Mouse (Mus musculus) CH12.LX (cell line): ENCODE data around the gene Clip3. TPM values are rescaled to one million over a fixed set of nuclear protein-coding genes. Genes with fewer than 3 reads are reported as not detected.

Experiments used
- DNase-seq: peaks from one replicate; pipeline ENCODE4 v3.0.0-alpha.2; 2013; ENCODE audit errors: extremely low read depth
- H3K27ac ChIP-seq: 2 replicates; pipeline ENCODE4 v1.5.1; 2012; ENCODE audit warnings: low read depth, mild to moderate bottlenecking, control low read depth, moderate library complexity; ENCODE audit not compliant: insufficient read depth
- H3K27me3 ChIP-seq: replicated peaks from 2 replicates; pipeline ENCODE3; 2012; ENCODE audit warnings: inconsistent platforms
- H3K36me3 ChIP-seq, 2 experiments: replicated peaks in 1 of 2; 2 replicates each; pipeline versions ENCODE3 to v1.6.1; 2012; ENCODE audit warnings: inconsistent platforms in 1 of 2, low read length in 1 of 2, mild to moderate bottlenecking in 1 of 2, mixed read lengths in 1 of 2, moderate library complexity in 1 of 2; ENCODE audit not compliant: control insufficient read depth in 1 of 2, insufficient read depth in 1 of 2
- H3K4me1 ChIP-seq, 2 experiments: 2 replicates each; pipeline ENCODE4 v1.6.1; 2012; ENCODE audit warnings: inconsistent platforms in 1 of 2, moderate library complexity in 1 of 2; ENCODE audit not compliant: insufficient read depth in 2 of 2, control insufficient read depth in 1 of 2
- H3K4me2 ChIP-seq: 2 replicates; pipeline ENCODE4 v1.6.1; 2012; ENCODE audit warnings: low read depth, mild to moderate bottlenecking, control low read depth; ENCODE audit not compliant: poor library complexity, insufficient read depth, severe bottlenecking
- H3K4me3 ChIP-seq, 3 experiments: fragments of 150-350 bp in 1 of 3; sonication (generic) in 1 of 3; replicated peaks in 1 of 3; 2 replicates each; pipeline versions ENCODE3 to v1.5.1; 2011 to 2012; ENCODE audit warnings: low read depth in 2 of 3, low read length in 2 of 3, mild to moderate bottlenecking in 2 of 3, moderate library complexity in 2 of 3, control low read depth in 1 of 3, improper control_type of control experiment in 1 of 3, inconsistent platforms in 1 of 3, mixed read lengths in 1 of 3; ENCODE audit not compliant: poor library complexity in 1 of 3
- H3K79me2 ChIP-seq: replicated peaks from 2 replicates; pipeline ENCODE4 v1.6.1; 2012; ENCODE audit warnings: mild to moderate bottlenecking, moderate library complexity; ENCODE audit not compliant: control insufficient read depth, poor library complexity, insufficient read depth, severe bottlenecking; ENCODE audit errors: extremely low read depth
- H3K9ac ChIP-seq: 2 replicates; pipeline ENCODE4 v1.6.1; 2012; ENCODE audit warnings: low read depth, mild to moderate bottlenecking, control low read depth, moderate library complexity; ENCODE audit not compliant: insufficient read depth
- H3K9me3 ChIP-seq: replicated peaks from 2 replicates; pipeline ENCODE3; 2012; ENCODE audit warnings: low read length, inconsistent platforms, mixed read lengths
- BHLHE40 ChIP-seq: IDR thresholded peaks from 2 replicates; pipeline ENCODE4 v1.6.1; 2011; ENCODE audit warnings: mild to moderate bottlenecking, low read depth, low read length, improper control_type of control experiment
- CHD1 ChIP-seq: IDR thresholded peaks from 2 replicates; pipeline ENCODE4 v1.6.1; 2012; ENCODE audit warnings: low read depth, low read length, improper control_type of control experiment, inconsistent platforms
- CHD2 ChIP-seq: IDR thresholded peaks from 2 replicates; pipeline ENCODE4 v1.6.1; 2011; ENCODE audit warnings: low read length, improper control_type of control experiment
- CTCF ChIP-seq, 2 experiments: IDR thresholded peaks in 1 of 2; conservative IDR thresholded peaks in 1 of 2; 2 replicates each; pipeline ENCODE4 v1.5.1; 2011 to 2012; ENCODE audit warnings: low read depth in 2 of 2, low read length in 2 of 2, improper control_type of control experiment in 1 of 2, inconsistent platforms in 1 of 2, mild to moderate bottlenecking in 1 of 2, moderate library complexity in 1 of 2
- E2F4 ChIP-seq: IDR thresholded peaks from 2 replicates; pipeline ENCODE4 v1.6.1; 2011; ENCODE audit warnings: low read depth, low read length, improper control_type of control experiment; ENCODE audit not compliant: insufficient replicate concordance
- ELF1 ChIP-seq: IDR thresholded peaks from 2 replicates; pipeline ENCODE4 v1.6.1; 2014; ENCODE audit warnings: low read depth, mild to moderate bottlenecking, inconsistent platforms, low read length, improper control_type of control experiment
- EP300 ChIP-seq: IDR thresholded peaks from 2 replicates; pipeline ENCODE4 v1.6.1; 2011; ENCODE audit warnings: low read length, improper control_type of control experiment
- HCFC1 ChIP-seq: IDR thresholded peaks from 2 replicates; pipeline ENCODE4 v1.6.1; 2012; ENCODE audit warnings: low read depth, mild to moderate bottlenecking, inconsistent platforms, low read length, improper control_type of control experiment
- JUN ChIP-seq: IDR thresholded peaks from 2 replicates; pipeline ENCODE4 v1.6.1; 2011; ENCODE audit warnings: low read depth, mild to moderate bottlenecking, low read length, improper control_type of control experiment, moderate library complexity; ENCODE audit not compliant: insufficient read depth
- JUND ChIP-seq: conservative IDR thresholded peaks from 2 replicates; pipeline ENCODE4 v1.6.1; 2011; ENCODE audit warnings: low read depth, low read length, improper control_type of control experiment
- KAT2A ChIP-seq: IDR thresholded peaks from 2 replicates; pipeline ENCODE4 v1.6.1; 2012; ENCODE audit warnings: low read length, improper control_type of control experiment, inconsistent platforms; ENCODE audit not compliant: insufficient replicate concordance
- MAZ ChIP-seq: IDR thresholded peaks from 2 replicates; pipeline ENCODE4 v1.6.1; 2012; ENCODE audit warnings: low read depth, mild to moderate bottlenecking, inconsistent platforms, low read length, improper control_type of control experiment, moderate library complexity
- MEF2A ChIP-seq: IDR thresholded peaks from 2 replicates; pipeline ENCODE4 v1.6.1; 2014; ENCODE audit warnings: low read depth, mild to moderate bottlenecking, inconsistent platforms, low read length, improper control_type of control experiment, borderline replicate concordance
- MXI1 ChIP-seq: IDR thresholded peaks from 2 replicates; pipeline ENCODE4 v1.6.1; 2011; ENCODE audit warnings: mild to moderate bottlenecking, low read depth, low read length, improper control_type of control experiment
- MYC ChIP-seq: IDR thresholded peaks from 2 replicates; pipeline ENCODE4 v1.6.1; 2011; ENCODE audit warnings: low read depth, mild to moderate bottlenecking, improper control_type of control experiment, low read length
- NELFE ChIP-seq: IDR thresholded peaks from 2 replicates; pipeline ENCODE4 v1.6.1; 2011; ENCODE audit warnings: low read depth, low read length, improper control_type of control experiment
- PAX5 ChIP-seq: IDR thresholded peaks from 2 replicates; pipeline ENCODE4 v1.6.1; 2012; ENCODE audit warnings: low read length, inconsistent platforms, mixed read lengths
- POLR2A ChIP-seq: IDR thresholded peaks from 2 replicates; pipeline ENCODE4 v1.6.1; 2011; ENCODE audit warnings: low read depth, mild to moderate bottlenecking, improper control_type of control experiment, low read length
- RAD21 ChIP-seq: IDR thresholded peaks from 2 replicates; pipeline ENCODE4 v1.6.1; 2011; ENCODE audit warnings: low read depth, mild to moderate bottlenecking, low read length, improper control_type of control experiment, moderate library complexity
- SIN3A ChIP-seq: IDR thresholded peaks from 2 replicates; pipeline ENCODE4 v1.6.1; 2012; ENCODE audit warnings: low read length, improper control_type of control experiment, inconsistent platforms
- SMC3 ChIP-seq: IDR thresholded peaks from 2 replicates; pipeline ENCODE4 v1.6.1; 2011; ENCODE audit warnings: low read depth, low read length, improper control_type of control experiment
- TBP ChIP-seq: conservative IDR thresholded peaks from 2 replicates; pipeline ENCODE4 v1.6.1; 2011; ENCODE audit warnings: low read depth, low read length, improper control_type of control experiment
- TCF12 ChIP-seq: IDR thresholded peaks from 2 replicates; pipeline ENCODE4 v1.6.1; 2014; ENCODE audit warnings: low read depth, mild to moderate bottlenecking, inconsistent platforms, low read length, improper control_type of control experiment
- UBTF ChIP-seq: IDR thresholded peaks from 2 replicates; pipeline ENCODE4 v1.6.1; 2012; ENCODE audit warnings: low read depth, mild to moderate bottlenecking, inconsistent platforms, low read length, improper control_type of control experiment, moderate library complexity
- USF1 ChIP-seq: IDR thresholded peaks from 2 replicates; pipeline ENCODE4 v1.6.1; 2014; ENCODE audit warnings: low read depth, mild to moderate bottlenecking, inconsistent platforms, low read length, improper control_type of control experiment
- USF2 ChIP-seq: conservative IDR thresholded peaks from 2 replicates; pipeline ENCODE4 v1.6.1; 2011; ENCODE audit warnings: low read depth, low read length, improper control_type of control experiment
- ZC3H11A ChIP-seq: IDR thresholded peaks from 2 replicates; pipeline ENCODE4 v1.6.1; 2012; ENCODE audit warnings: low read depth, mild to moderate bottlenecking, inconsistent platforms, low read length, improper control_type of control experiment
- ZKSCAN1 ChIP-seq: IDR thresholded peaks from 2 replicates; pipeline ENCODE4 v1.6.1; 2012; ENCODE audit warnings: low read depth, inconsistent platforms, low read length, improper control_type of control experiment, borderline replicate concordance
- ZNF384 ChIP-seq: IDR thresholded peaks from 2 replicates; pipeline ENCODE4 v1.6.1; 2012; ENCODE audit warnings: low read depth, low read length, improper control_type of control experiment, inconsistent platforms
- dilution Hi-C: fragments of 300-500 bp; cut with MboI; formaldehyde crosslinking; loops from 2 replicates; pipeline ENCODE4 v1.14.3; 2020; ENCODE audit warnings: low sequenced_read_pairs; ENCODE audit not compliant: extremely low pct_unique_long_range_greater_than_20kb, extremely low pct_ligation_motif_present
- in situ Hi-C: fragments of 300-500 bp; cut with MboI; formaldehyde crosslinking; loops from 3 replicates; pipeline ENCODE4 v1.14.3; 2019; ENCODE audit warnings: low sequenced_read_pairs, low pct_ligation_motif_present, low pct_unique_long_range_greater_than_20kb, mixed read lengths
- polyA plus RNA-seq: library from polyadenylated mRNA; unstranded; fragments of >175 nt; gene quantifications from 2 replicates; pipeline ENCODE4 v1.2.1, GENCODE M21; 2012; ENCODE audit warnings: low read depth; ENCODE audit not compliant: insufficient read length
- total RNA-seq, 2 experiments: library from RNA; depleted of rRNA; stranded (reverse); fragments of 300-350 nt in 1 of 2; fragments of >200 nt in 1 of 2; gene quantifications; 2 replicates each; pipeline ENCODE4 v1.2.3; 2012 to 2014

The Clip3 gene
- total and polyA plus RNA-seq, 3 experiments: not detected

- peaks cover 18% of the 10 kb centered on the region for H3K9me3 ChIP-seq
- H3K9ac ChIP-seq: no peak overlapping the region
- H3K4me2 ChIP-seq: no peak overlapping the region
- DNase-seq: no peak
- no peaks in the 10 kb centered on the region for H3K79me2 ChIP-seq
- no peaks in the 10 kb centered on the region for H3K36me3 ChIP-seq
- dilution Hi-C loops: no loop called here
- no peak overlapping the region for H3K4me3 ChIP-seq
- in situ Hi-C loops: no loop called here
- H3K27ac ChIP-seq: no peak overlapping the region
- peaks cover 8 to 25% of the 10 kb centered on the region in 2 experiments for H3K4me1 ChIP-seq
- peaks cover 49% of the 10 kb centered on the region for H3K27me3 ChIP-seq
- no peak for TF ChIP-seq TCF12
- no peak for TF ChIP-seq TBP
- no peak for TF ChIP-seq NELFE
- TF ChIP-seq ELF1: no peak
- no peak for TF ChIP-seq SMC3
- TF ChIP-seq JUN: no peak
- TF ChIP-seq UBTF: no peak
- TF ChIP-seq MAZ: no peak
- no peak for TF ChIP-seq USF2
- TF ChIP-seq BHLHE40: no peak
- TF ChIP-seq ZKSCAN1: no peak
- no peak for TF ChIP-seq E2F4
- no peak for TF ChIP-seq POLR2A
- TF ChIP-seq ZC3H11A: no peak
- TF ChIP-seq ZNF384: no peak
- no peak for TF ChIP-seq KAT2A
- TF ChIP-seq MEF2A: no peak
- no peak for TF ChIP-seq CHD2
- TF ChIP-seq MXI1: no peak
- no peak for TF ChIP-seq CHD1
Observed at GRCm38 (mm10) chr7:30328379-30328778, 36.9 kb downstream of the Clip3 start.

- Histone ChIP-seq H3K4me3 (no peak overlapping the region), H3K79me2 (no peaks in the 10 kb centered on the region), H3K27me3 (peaks cover 83% of the 10 kb centered on the region), H3K9me3 (peaks cover 8% of the 10 kb centered on the region), H3K36me3 (no peaks in the 10 kb centered on the region), H3K4me2 (peak overlapping the region; percentile 84), H3K9ac (peak overlapping the region; percentile 31; the same call in 1 of the 2 replicates), H3K27ac (no peak overlapping the region), H3K4me1 (peaks cover 6 to 9% of the 10 kb centered on the region in 2 experiments)
- peak; percentile 93 for DNase-seq
- in situ Hi-C loops (no loop called here), dilution Hi-C loops (no loop called here)
- TF ChIP-seq HCFC1: peak; percentile 43
- TF ChIP-seq MXI1: no peak
- TF ChIP-seq RAD21: peak; percentile 44
- no peak for TF ChIP-seq JUND
- TF ChIP-seq CTCF (conservative IDR thresholded peaks at IDR 0.05 in 1 of 2, IDR thresholded peaks at IDR 0.05 in 1 of 2; ENCODE audit: low read depth in 2 of 2, low read length in 2 of 2): peak; percentile 89 to 90
- TF ChIP-seq BHLHE40: no peak
- no peak for TF ChIP-seq SIN3A
- no peak for TF ChIP-seq PAX5
- TF ChIP-seq USF1: no peak
- no peak for TF ChIP-seq UBTF
- TF ChIP-seq CHD1: no peak
- no peak for TF ChIP-seq MYC
- peak; percentile 57 for TF ChIP-seq SMC3
- TF ChIP-seq POLR2A: peak; percentile 25; the same call in 1 of the 2 replicates
- TF ChIP-seq EP300: no peak
- TF ChIP-seq TBP: 0 out of 2 replicates have a peak, but pooled peaks have one; percentile 39
Observed at GRCm38 (mm10) chr7:30331887-30332286, 40.4 kb downstream of the Clip3 start.
